8 mouse cellular contexts compared by ENCODE assay signal in genomic region chr5:21736956-21737585, GRCm38 (mm10). TPM values are rescaled to one million over a fixed set of nuclear protein-coding genes. Genes with fewer than 3 reads are reported as not detected.
A peak's percentile ranks its signal among the peaks of the same experiment; 100 is the strongest.
DNase-seq lines count a peak whose midpoint lies in the region; ATAC-seq lines count a peak whose summit lies in the region.

Pmpcb (plus strand) TSS chr5:21737141.

- ATAC-seq in inflammation-experienced regulatory T-cells, adult 6 months: peak; percentile 86
- peak; percentile 77 for ATAC-seq in megakaryocyte-erythroid progenitor cell, adult 5-6 weeks (replicated peaks; ENCODE audit: low FRiP score, low TSS enrichment, poor library complexity, severe bottlenecking)

- peak; percentile 91 for DNase-seq in adipocyte (ENCODE audit: low spot score)
- peak; percentile 91 for DNase-seq in embryo, embryonic 10 days (ENCODE audit: low spot score)
- DNase-seq in gastrocnemius, postnatal 14 days: peak; percentile 82
- peak; percentile 87 to 91 for DNase-seq in left cerebral cortex, postnatal 10 days (ENCODE audit: extremely low spot score in 1 of 2, low spot score in 2 of 2)
- DNase-seq in right cerebral cortex, postnatal 25 days: peak; percentile 86
- peak; percentile 77 to 86 for DNase-seq in urinary bladder, postnatal 4 days (ENCODE audit: low spot score in 2 of 2)

- intact Hi-C loops in gastrocnemius, postnatal 14 days (cut with DNase I; ENCODE audit: low total_unique reads): loop anchor here (5.0 to 10.0 kb wide), 2 partner anchors 48 to 65 kb away; partner anchors contain the start of genes Dnajc2 and Psmc2
- intact Hi-C loops in left cerebral cortex, postnatal 10 days (cut with DNase I): loop anchor here (5.0 kb wide), 1 partner anchor 80 kb away; no protein-coding TSS in a partner anchor

RNA-seq across cellular contexts. Expression of gene Pmpcb, which starts in this region (rescaled TPM):
- total RNA-seq in gastrocnemius, postnatal 14 days (2021): 100 to 1,000 TPM; 124 to 132 TPM
- polyA plus RNA-seq in inflammation-experienced regulatory T-cells, adult 6 months (2017; shearing (Covaris generic)): 10 to 100 TPM; 79.0 to 84.3 (median 82.6) TPM
- 10 to 100 TPM; 55.0 to 72.7 TPM for total RNA-seq in left cerebral cortex, postnatal 10 days (2021)
- total RNA-seq in megakaryocyte-erythroid progenitor cell, adult 5-6 weeks (2014; fragmentation: Nextera tagmentation): 106 and 173 TPM in 2 replicates
- 115 and 144 TPM in 2 replicates for total RNA-seq in megakaryocyte-erythroid progenitor cell, adult 5-6 weeks (2017)

Comparison
In these comparisons a context has a peak if more than half of its experiments do, and no peak if none do; other contexts are left out.
1. Peak in every context shown above with its lines: DNase-seq and ATAC-seq.